Mouse (Mus musculus) liver, adult 10 weeks (tissue): Measurements from ENCODE around the gene Limch1. TPM values are rescaled to one million over a fixed set of nuclear protein-coding genes. Genes with fewer than 3 reads are reported as not detected.

Experiments
- polyA plus RNA-seq: library from polyadenylated mRNA; stranded (reverse); fragments of 350-450 nt; fragmentation: Illumina TruSeq; extraction: RNeasy Lipid Tissue Mini Kit (QIAGEN cat#74804); gene quantifications from one replicate; pipeline ENCODE4 v1.2.3, GENCODE M21; 2014; ENCODE audit warnings: low read depth, low replicate concordance

Limch1 gene
- 0.48 TPM for polyA plus RNA-seq

GRCm38 (mm10) chr5:66745390-66745995 lies at the start of gene Limch1:
Gene Limch1, plus strand, starts transcription at chr5:66745827.

GRCm38 (mm10) chr5:67098733-67099323 lies 353.2 kb downstream of the Limch1 start, which contains the start of gene Phox2b:
Gene Phox2b, minus strand, starts transcription at chr5:67099301.

Other genes with a start within 250 kb of the Limch1 start
- 4.9 TPM for gene Apbb2, start 127.0 kb upstream of the Limch1 start, polyA plus RNA-seq
- gene Uchl1, start 69.7 kb upstream of the Limch1 start, polyA plus RNA-seq, result not detected